Mouse (Mus musculus) megakaryocyte, embryonic 14.5 days (primary cell): Measurements from ENCODE around the gene Hpdl. TPM values are rescaled to one million over a fixed set of nuclear protein-coding genes. Genes with fewer than 3 reads are reported as not detected.
"Not testable (repeated sequence)": the region's sequence is repeated elsewhere in the genome, so short reads cannot be mapped to it uniquely, and the experiment has no call there.

Source experiments
- H3K27me3 ChIP-seq: replicated peaks from 2 replicates; pipeline ENCODE3; 2012; ENCODE audit warnings: inconsistent platforms
- H3K36me3 ChIP-seq: replicated peaks from 2 replicates; pipeline ENCODE3; 2012; ENCODE audit warnings: low read length, inconsistent platforms, mixed read lengths
- H3K4me1 ChIP-seq: 2 replicates; pipeline ENCODE4 v1.6.1; 2012; ENCODE audit warnings: inconsistent platforms
- H3K4me3 ChIP-seq: replicated peaks from 2 replicates; pipeline ENCODE3; 2012; ENCODE audit warnings: moderate library complexity, mild to moderate bottlenecking, inconsistent platforms
- H3K9me3 ChIP-seq: 2 replicates; pipeline ENCODE4 v1.6.1; 2012; ENCODE audit warnings: inconsistent platforms
- FLI1 ChIP-seq: IDR thresholded peaks from 2 replicates; pipeline ENCODE4 v1.6.1; 2012; ENCODE audit warnings: low read length, inconsistent platforms, mixed read lengths
- GATA1 ChIP-seq: IDR thresholded peaks from 3 replicates; pipeline ENCODE4 v1.6.1; 2012; ENCODE audit warnings: mixed read lengths, low read length, inconsistent platforms, borderline replicate concordance
- polyA plus RNA-seq: library from polyadenylated mRNA; stranded (reverse); fragments of >175 nt; gene quantifications from 2 replicates; pipeline ENCODE4 v1.2.3, GENCODE M21; 2012; ENCODE audit warnings: low replicate concordance; ENCODE audit not compliant: insufficient read depth

Hpdl gene
- polyA plus RNA-seq, result 0.54 and 0.94 TPM in 2 replicates

DNA sequence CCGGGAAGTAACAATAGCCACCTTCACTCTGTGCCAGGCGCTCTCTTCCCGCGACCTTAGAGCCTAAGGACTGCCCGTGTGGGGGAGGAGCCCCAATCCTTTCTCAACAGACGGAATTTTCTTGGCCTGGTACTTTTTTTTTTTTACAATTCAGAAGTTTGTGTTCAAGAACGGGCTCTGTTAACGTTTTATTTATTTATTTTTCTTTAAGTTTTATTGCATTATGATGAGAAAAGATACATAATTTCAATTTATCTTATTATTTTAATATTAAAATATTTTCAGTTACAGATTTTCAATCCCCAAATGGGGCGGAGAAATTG is at the start of gene Hpdl:
Gene Hpdl (minus strand): TSS at position 14 of the 323 bp plus-strand sequence.
- H3K36me3 ChIP-seq, result peaks cover 5% of the 10 kb centered on the region
- H3K4me1 ChIP-seq, result peaks cover 55% of the 10 kb centered on the region
- peak within 1 kb of the TSS; percentile 93 for H3K4me3 ChIP-seq
- TF ChIP-seq FLI1 (no peak), GATA1 (no peak)
- peaks cover 35% of the 10 kb centered on the region for H3K27me3 ChIP-seq
- H3K9me3 ChIP-seq, result no peaks in the 10 kb centered on the region

DNA sequence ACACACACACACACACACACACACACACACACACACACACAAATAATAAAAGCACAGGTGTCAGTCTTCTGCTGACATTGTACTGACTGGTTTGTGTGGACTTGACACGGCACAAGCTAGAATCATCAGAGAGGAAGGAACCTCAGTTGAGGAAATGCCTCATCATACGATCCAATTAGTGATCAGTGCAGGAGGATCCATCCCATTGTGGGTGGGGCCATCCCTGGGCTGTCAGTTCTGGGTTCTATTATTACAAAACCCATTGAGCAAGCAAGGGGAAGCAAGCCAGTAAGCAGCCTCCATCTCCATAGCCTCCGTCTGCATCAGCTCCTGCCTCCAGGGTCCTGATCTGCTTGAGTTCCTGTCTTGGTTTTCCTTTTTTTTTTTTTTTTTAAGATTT is 48.4 kb upstream of the Hpdl start:
- H3K4me3 ChIP-seq, result no peak overlapping the region
- H3K36me3 ChIP-seq, result no peaks in the 10 kb centered on the region
- H3K27me3 ChIP-seq, result peaks cover 46% of the 10 kb centered on the region
- peaks cover 3% of the 10 kb centered on the region; the same call in 1 of the 2 replicates for H3K9me3 ChIP-seq
- TF ChIP-seq FLI1, result no peak
- no peak for TF ChIP-seq GATA1
- peaks cover 3% of the 10 kb centered on the region; the same call in 1 of the 2 replicates for H3K4me1 ChIP-seq

DNA sequence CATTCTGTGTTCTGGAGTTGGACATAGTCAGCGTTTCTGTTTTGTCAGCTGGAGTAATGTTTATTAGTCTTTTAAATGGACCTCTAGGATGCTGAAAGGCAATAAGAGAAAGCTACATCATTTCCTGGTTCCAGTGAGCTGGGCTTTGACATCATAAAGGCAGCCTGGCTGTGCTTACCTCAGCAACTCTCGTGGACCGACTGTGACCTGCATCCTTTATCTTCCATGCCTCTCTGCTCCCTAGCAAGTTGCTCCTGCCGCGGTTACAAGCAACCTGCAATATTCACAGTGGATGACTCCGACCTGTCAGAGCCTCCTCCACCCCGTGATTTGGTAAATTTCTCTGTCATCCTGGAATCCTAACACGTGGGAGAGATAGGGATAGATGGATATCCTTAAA is 40.5 kb upstream of the Hpdl start:
- Histone ChIP-seq H3K4me1 (peaks cover 3% of the 10 kb centered on the region; the same call in 1 of the 2 replicates), H3K36me3 (no peaks in the 10 kb centered on the region), H3K9me3 (no peaks in the 10 kb centered on the region), H3K4me3 (no peak overlapping the region), H3K27me3 (peaks cover 54% of the 10 kb centered on the region)
- TF ChIP-seq FLI1, result no peak
- no peak for TF ChIP-seq GATA1

DNA sequence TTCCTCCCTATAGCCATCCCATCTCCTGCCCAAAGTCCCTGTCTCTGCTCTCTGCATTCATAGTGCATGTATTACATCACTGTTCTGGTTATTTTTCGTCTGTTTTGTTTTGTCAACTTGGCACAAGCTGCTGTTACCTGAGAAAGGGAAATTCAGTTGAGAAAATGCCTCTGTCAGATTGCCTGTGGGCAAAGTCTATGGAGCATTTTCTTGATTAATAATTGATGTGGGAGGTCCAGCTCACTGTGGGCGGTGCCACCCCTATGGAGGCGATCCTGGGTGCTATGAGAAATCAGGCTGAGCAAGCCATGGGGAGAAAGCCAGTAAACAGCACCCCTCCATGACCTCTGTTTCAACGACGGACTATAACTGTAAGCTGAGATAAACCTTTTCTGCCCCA is 38.2 kb upstream of the Hpdl start:
- Histone ChIP-seq H3K9me3 (no peaks in the 10 kb centered on the region), H3K36me3 (no peaks in the 10 kb centered on the region)
- TF ChIP-seq GATA1 (no peak), FLI1 (no peak)

DNA sequence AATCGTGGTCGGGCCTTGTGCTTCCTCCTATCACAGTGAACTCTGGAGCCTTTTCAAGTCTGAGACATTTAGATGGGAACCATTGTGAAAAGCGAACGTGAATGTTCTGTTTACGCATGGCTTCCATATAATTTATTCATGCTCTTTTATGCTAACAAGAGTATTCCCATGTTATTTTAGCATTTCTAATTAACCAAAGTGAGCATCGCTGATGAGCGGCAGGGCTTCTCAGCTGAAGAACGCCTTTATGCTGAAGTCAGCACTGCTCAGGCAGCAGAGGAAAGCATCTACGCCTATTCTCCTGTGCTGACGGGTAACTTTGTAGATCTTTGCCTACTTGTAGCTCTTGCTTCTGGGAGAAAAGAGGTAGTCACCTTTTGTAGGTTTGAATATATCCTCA is 35.7 kb upstream of the Hpdl start:
- Histone ChIP-seq H3K36me3 (no peaks in the 10 kb centered on the region), H3K4me3 (no peak overlapping the region), H3K27me3 (peaks cover 41% of the 10 kb centered on the region), H3K9me3 (no peaks in the 10 kb centered on the region), H3K4me1 (peaks cover 3% of the 10 kb centered on the region; the same call in 1 of the 2 replicates)
- TF ChIP-seq GATA1, result no peak
- TF ChIP-seq FLI1, result no peak

More for the DNA sequence above, 38.2 kb upstream of the Hpdl start:
- no peak overlapping the region for H3K4me3 ChIP-seq
- peaks cover 3% of the 10 kb centered on the region; the same call in 1 of the 2 replicates for H3K4me1 ChIP-seq
- H3K27me3 ChIP-seq, result peaks cover 48% of the 10 kb centered on the region

DNA sequence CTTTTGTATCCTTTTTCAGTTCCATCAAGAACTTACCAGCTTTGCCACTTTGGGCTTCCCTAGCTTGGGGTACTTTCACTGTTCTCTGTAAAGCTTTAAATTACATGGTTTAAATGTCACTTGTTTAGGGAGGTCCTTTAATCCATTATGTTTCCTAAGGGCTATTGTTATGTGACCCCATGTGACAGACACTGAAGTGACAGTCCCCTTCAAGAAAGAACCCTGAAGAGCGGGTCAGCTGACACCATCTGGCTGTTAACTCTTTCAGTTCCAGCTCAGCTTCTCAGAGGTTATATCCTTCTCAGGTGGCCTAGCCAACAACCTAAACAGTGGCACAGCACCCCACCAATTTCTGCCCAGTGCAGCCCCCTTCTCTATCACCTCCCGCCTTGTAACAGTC is 32.8 kb upstream of the Hpdl start:
- Histone ChIP-seq H3K36me3 (no peaks in the 10 kb centered on the region), H3K27me3 (peaks cover 32% of the 10 kb centered on the region), H3K4me3 (no peak overlapping the region), H3K9me3 (no peaks in the 10 kb centered on the region), H3K4me1 (no peaks in the 10 kb centered on the region)
- TF ChIP-seq FLI1 (no peak), GATA1 (no peak)

DNA sequence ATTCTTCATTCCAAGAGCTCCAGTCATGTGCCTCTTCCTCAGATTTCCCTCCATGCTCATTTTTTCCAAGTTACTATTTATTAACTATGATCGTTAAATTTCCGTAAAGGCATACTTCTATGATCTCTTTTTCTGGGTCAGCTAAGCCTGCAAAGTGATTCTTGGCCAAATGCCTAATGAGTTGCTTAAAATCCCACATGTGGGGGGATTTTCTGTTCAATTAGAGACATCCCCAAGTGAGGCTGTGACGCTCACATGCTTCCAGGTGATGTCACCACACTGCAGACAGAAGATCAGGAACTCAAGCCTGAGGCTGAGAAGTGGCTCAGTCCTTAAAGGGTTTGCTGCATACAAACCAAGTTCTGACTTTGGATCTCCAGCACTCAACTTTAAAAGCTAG is 28.4 kb upstream of the Hpdl start:
- TF ChIP-seq GATA1 (no peak), FLI1 (no peak)
- H3K27me3 ChIP-seq, result peaks cover 32% of the 10 kb centered on the region
- H3K4me3 ChIP-seq, result no peak overlapping the region
- no peaks in the 10 kb centered on the region for H3K36me3 ChIP-seq
- H3K4me1 ChIP-seq, result no peaks in the 10 kb centered on the region
- no peaks in the 10 kb centered on the region for H3K9me3 ChIP-seq

DNA sequence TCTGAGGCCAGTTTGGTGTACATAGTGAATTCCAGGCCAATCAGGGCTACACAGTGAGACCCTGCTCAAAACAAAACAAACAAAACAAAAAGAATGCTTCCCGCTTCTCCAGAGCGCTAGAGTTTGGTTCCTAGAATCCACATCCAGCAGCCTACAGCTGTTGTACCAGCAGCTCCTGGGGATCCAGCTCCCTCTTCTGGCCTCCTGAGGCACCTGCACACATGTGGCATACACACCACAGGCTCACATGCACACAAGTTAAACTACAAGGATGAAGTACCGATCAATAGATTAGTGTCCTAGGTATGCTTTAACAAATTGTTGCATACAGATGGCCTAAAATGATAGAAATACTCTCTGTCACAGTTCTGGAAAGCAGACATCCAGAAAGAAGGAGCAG is 22.8 kb upstream of the Hpdl start:
- no peaks in the 10 kb centered on the region for H3K36me3 ChIP-seq
- no peak for TF ChIP-seq FLI1
- peaks cover 42% of the 10 kb centered on the region for H3K27me3 ChIP-seq
- peaks cover 13% of the 10 kb centered on the region for H3K9me3 ChIP-seq
- peaks cover 2% of the 10 kb centered on the region; the same call in 1 of the 2 replicates for H3K4me1 ChIP-seq
- no peak overlapping the region for H3K4me3 ChIP-seq

DNA sequence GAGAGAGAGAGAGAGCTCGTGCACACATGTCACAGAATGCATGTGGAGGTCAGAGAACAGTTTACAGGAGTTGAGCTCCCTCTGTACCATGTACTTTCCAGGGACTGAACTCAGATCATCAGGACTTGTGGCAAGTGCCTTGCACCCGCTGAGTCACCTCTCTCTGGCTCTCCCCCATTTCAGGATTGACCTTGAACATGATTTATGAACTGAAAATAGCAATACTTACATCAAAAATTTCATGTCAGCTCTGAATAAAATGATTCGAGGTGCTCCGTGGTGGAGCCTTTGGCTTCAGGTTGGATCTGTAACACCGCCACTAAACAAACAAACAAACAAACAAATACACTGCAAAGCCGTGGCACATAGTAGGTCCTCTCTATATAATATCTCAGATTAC is 19.3 kb upstream of the Hpdl start:
- TF ChIP-seq FLI1, result no peak
- TF ChIP-seq GATA1, result no peak
- Histone ChIP-seq H3K4me3 (no peak overlapping the region), H3K36me3 (no peaks in the 10 kb centered on the region), H3K27me3 (peaks cover 41% of the 10 kb centered on the region), H3K4me1 (peaks cover 5% of the 10 kb centered on the region), H3K9me3 (peaks cover 13% of the 10 kb centered on the region)

DNA sequence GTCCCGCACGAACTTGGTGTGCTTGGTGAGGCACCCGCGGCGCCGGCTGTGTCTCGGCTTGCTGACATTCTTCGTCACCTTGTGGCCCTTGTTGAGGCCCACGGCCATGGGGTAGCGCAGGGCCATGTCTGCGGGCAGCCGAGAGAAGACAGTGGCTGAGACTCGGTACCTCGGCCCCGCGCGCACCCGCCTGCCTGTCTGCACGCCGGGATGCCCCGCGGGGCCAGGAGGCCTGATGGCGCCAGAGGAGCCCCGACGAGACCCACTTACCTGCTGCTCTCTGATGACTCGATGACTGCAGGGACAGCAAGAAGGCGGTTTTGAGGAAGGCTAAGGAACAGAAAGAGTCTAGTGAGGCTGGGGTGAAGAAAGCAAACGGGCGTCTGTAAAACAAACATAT is 18.6 kb upstream of the Hpdl start:
- H3K36me3 ChIP-seq, H3K4me3 ChIP-seq, H3K4me1 ChIP-seq: not testable (repeated sequence)
- peaks cover 13% of the 10 kb centered on the region for H3K9me3 ChIP-seq
- H3K27me3 ChIP-seq, result peaks cover 42% of the 10 kb centered on the region

DNA sequence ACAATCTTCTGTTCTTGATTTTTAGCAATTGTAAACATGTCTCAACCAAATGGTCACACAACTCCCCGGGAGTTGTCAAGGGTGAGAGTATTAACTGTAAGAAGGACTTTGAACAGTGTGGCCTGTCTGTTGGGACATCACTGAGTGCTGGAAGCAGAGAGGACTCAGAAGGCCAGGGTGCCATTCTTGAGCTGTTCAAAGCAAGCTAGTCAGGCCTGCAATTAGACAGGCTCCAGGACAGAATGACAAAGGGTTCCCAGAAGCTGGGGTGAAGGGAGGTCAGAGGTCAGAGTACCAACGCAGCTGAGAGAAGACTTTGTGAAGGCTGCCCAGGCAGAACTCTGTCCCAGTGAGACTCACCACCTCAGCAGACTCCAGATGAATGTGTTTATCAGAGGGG is 17.5 kb upstream of the Hpdl start:
- Histone ChIP-seq H3K36me3 (no peaks in the 10 kb centered on the region), H3K27me3 (peaks cover 36% of the 10 kb centered on the region), H3K4me1 (peaks cover 10% of the 10 kb centered on the region), H3K9me3 (peaks cover 5% of the 10 kb centered on the region), H3K4me3 (no peak overlapping the region)
- no peak for TF ChIP-seq GATA1
- no peak for TF ChIP-seq FLI1
